Mouse (Mus musculus) limb, embryonic 13.5 days (tissue): ENCODE results near the gene Brd3os. TPM values are rescaled to one million over a fixed set of nuclear protein-coding genes. Genes with fewer than 3 reads are reported as not detected.

Source experiments
- microRNA-seq: library from miRNA; unstranded; fragments of <30 nt; microRNA quantifications from one replicate; pipeline ENCODE4, GENCODE M21; 2016
- polyA plus RNA-seq: library from polyadenylated mRNA; unstranded; fragments of >200 nt; fragmentation: Nextera tagmentation; extraction: Ambion mirVana; gene quantifications from 2 replicates; pipeline ENCODE4 v1.2.1, GENCODE M21; 2015

Brd3os gene
- polyA plus RNA-seq, 1 experiment from 2014 or later = 14.8 TPM

Small RNAs within 50 kb of the gene (microRNA-seq; reads per million reads assigned to microRNA genes)
- gene Gm24049 (not detected), gene Mir7578 (not detected)

Other genes with a start within 250 kb of the Brd3os start
- gene Sardh, start 194.0 kb upstream of the Brd3os start, polyA plus RNA-seq = 8.6 and 10.2 TPM in 2 replicates
- 4.9 and 5.7 TPM in 2 replicates for gene Vav2, start 15.3 kb upstream of the Brd3os start, polyA plus RNA-seq
- gene Brd3, start 65.3 kb downstream of the Brd3os start, polyA plus RNA-seq = 141 and 169 TPM in 2 replicates
- 62.5 and 63.6 TPM in 2 replicates for gene Wdr5, start 72.8 kb downstream of the Brd3os start, polyA plus RNA-seq
- gene Rxra, start 234.1 kb downstream of the Brd3os start, polyA plus RNA-seq = 17.1 and 17.6 TPM in 2 replicates